In the genomic region with DNA sequence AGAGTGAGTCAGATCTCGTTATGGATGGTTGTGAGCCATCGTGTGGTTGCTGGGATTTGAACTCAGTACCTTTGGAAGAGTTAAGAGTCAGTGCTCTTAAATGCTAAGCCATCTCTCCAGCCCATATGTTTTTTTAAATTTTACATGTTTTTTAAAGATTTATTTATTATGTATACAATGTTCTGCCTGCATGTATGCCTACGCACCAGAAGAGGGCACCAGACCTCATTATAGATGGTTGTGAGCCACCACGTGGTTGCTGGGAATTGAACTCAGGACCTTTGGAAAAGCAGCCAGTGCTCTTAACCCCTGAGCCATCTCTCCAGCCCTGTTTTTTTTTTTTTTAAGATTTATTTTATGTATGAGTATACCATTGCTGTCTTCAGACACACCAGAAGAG, we compare ENCODE assay signal across 1 mouse cellular context.
A peak's percentile ranks its signal among the peaks of the same experiment; 100 is the strongest.
TF ChIP-seq lines count a peak whose summit lies in the region.

No protein-coding gene starts in this region.

TF ChIP-seq in MEL, 35 proteins besides CTCF, POLR2A, EP300 and RAD21:
- TF ChIP-seq MYC (IDR thresholded peaks at IDR 0.05; ENCODE audit: low read depth, low read length) = peak; percentile 48; the same call in 1 of the 2 replicates
- 0 out of 2 replicates have a peak, but pooled peaks have one; percentile 5 for TF ChIP-seq SMC3 (IDR thresholded peaks at IDR 0.05; ENCODE audit: low read depth, low read length)
